Mouse (Mus musculus) intestine, embryonic 14.5 days (tissue): ENCODE measurements around the gene Sfrp2. TPM values are rescaled to one million over a fixed set of nuclear protein-coding genes. Genes with fewer than 3 reads are reported as not detected.

ENCODE experiments used
- ATAC-seq: fragments of 200-750 bp; cut with Nextera tagmentation; replicated peaks from 2 replicates; pipeline ENCODE4 v1.8.0; 2017; ENCODE audit warnings: low read depth, moderate number of reproducible peaks, moderate TSS enrichment, moderate library complexity; ENCODE audit not compliant: low FRiP score, low TSS enrichment
- DNase-seq: peaks from one replicate; pipeline ENCODE4 v3.0.0-alpha.2; 2018; ENCODE audit warnings: low spot score
- H3K27ac ChIP-seq: fragments of 300-500 bp; sonication (generic); 2 replicates; pipeline ENCODE4 v1.5.1; 2014; ENCODE audit warnings: low read depth, mild to moderate bottlenecking, control low read depth
- H3K27me3 ChIP-seq: fragments of 300-500 bp; sonication (generic); replicated peaks from 2 replicates; pipeline ENCODE4 v1.6.1; 2014; ENCODE audit warnings: low read length, control low read depth; ENCODE audit not compliant: control insufficient read depth, insufficient read depth
- H3K36me3 ChIP-seq: fragments of 300-500 bp; sonication (generic); 2 replicates; pipeline ENCODE4 v1.6.1; 2014; ENCODE audit warnings: low read length, control low read depth; ENCODE audit not compliant: control insufficient read depth, insufficient read depth
- H3K4me1 ChIP-seq: fragments of 300-500 bp; sonication (generic); replicated peaks from 2 replicates; pipeline ENCODE4 v1.6.1; 2014; ENCODE audit warnings: low read length, control low read depth, mixed read lengths; ENCODE audit not compliant: control insufficient read depth, insufficient read depth
- H3K4me2 ChIP-seq: fragments of 300-500 bp; sonication (generic); 2 replicates; pipeline ENCODE4 v1.6.1; 2014; ENCODE audit warnings: low read length
- H3K4me3 ChIP-seq: fragments of 300-500 bp; sonication (generic); 2 replicates; pipeline ENCODE4 v1.5.1; 2014; ENCODE audit warnings: low read depth, low read length, control low read depth, mixed read lengths
- H3K9ac ChIP-seq: fragments of 300-500 bp; sonication (generic); 2 replicates; pipeline ENCODE4 v1.6.1; 2014; ENCODE audit warnings: mild to moderate bottlenecking, low read length
- H3K9me3 ChIP-seq: fragments of 300-500 bp; sonication (generic); 2 replicates; pipeline ENCODE4 v1.6.1; 2016; ENCODE audit warnings: low read length, control low read depth; ENCODE audit not compliant: control insufficient read depth
- WGBS: fragments of 180-500 bp; shearing (Covaris S2); extraction: QIAGEN DNeasy Blood & Tissue Kit; methylation state at CpG from one replicate; pipeline ENCODE4 v1.1.7; 2014; 5-methylcytosine and 5-hydroxymethylcytosine counted together
- polyA plus RNA-seq: library from polyadenylated mRNA; unstranded; fragments of >200 nt; fragmentation: Nextera tagmentation; extraction: Ambion mirVana; gene quantifications from 2 replicates; pipeline ENCODE4 v1.2.1, GENCODE M21; 2014

The Sfrp2 gene
- polyA plus RNA-seq, 1 experiment from 2014 or later = 102 TPM

- Histone ChIP-seq H3K36me3 (no peaks in the 10 kb centered on the region), H3K4me1 (no peaks in the 10 kb centered on the region), H3K4me2 (no peak overlapping the region), H3K9me3 (no peaks in the 10 kb centered on the region), H3K9ac (no peak overlapping the region), H3K4me3 (no peak overlapping the region), H3K27ac (no peak overlapping the region), H3K27me3 (no peaks in the 10 kb centered on the region)
- DNase-seq = no peak
- no peak for ATAC-seq
- 82% methylated on average over 4 of the region's 4 CpGs for WGBS
Measured at GRCm38 (mm10) chr3:83747276-83747675, 18.8 kb upstream of the Sfrp2 start.

- DNase-seq (no peak), ATAC-seq (no peak)
- Histone ChIP-seq H3K4me3 (no peak overlapping the region), H3K9me3 (no peaks in the 10 kb centered on the region), H3K9ac (no peak overlapping the region), H3K4me1 (no peaks in the 10 kb centered on the region), H3K4me2 (no peak overlapping the region), H3K36me3 (no peaks in the 10 kb centered on the region), H3K27ac (no peak overlapping the region), H3K27me3 (no peaks in the 10 kb centered on the region)
- 83% methylated on average over 5 of the region's 5 CpGs for WGBS
Measured at GRCm38 (mm10) chr3:83747895-83748294, 18.2 kb upstream of the Sfrp2 start.

- no peak overlapping the region for H3K9ac ChIP-seq
- H3K27me3 ChIP-seq = no peaks in the 10 kb centered on the region
- DNase-seq (no peak), ATAC-seq (no peak)
- no peaks in the 10 kb centered on the region for H3K4me1 ChIP-seq
- H3K9me3 ChIP-seq = no peaks in the 10 kb centered on the region
- no peak overlapping the region for H3K27ac ChIP-seq
- no peaks in the 10 kb centered on the region for H3K36me3 ChIP-seq
- H3K4me3 ChIP-seq = no peak overlapping the region
- WGBS = 39% methylated on average over 2 of the region's 2 CpGs
- H3K4me2 ChIP-seq = no peak overlapping the region
Measured at GRCm38 (mm10) chr3:83751625-83752024, 14.5 kb upstream of the Sfrp2 start.

- H3K4me1 ChIP-seq = no peaks in the 10 kb centered on the region
- no peaks in the 10 kb centered on the region for H3K36me3 ChIP-seq
- WGBS = 88% methylated on average over 5 of the region's 5 CpGs
- no peaks in the 10 kb centered on the region for H3K9me3 ChIP-seq
- H3K27me3 ChIP-seq = no peaks in the 10 kb centered on the region
- no peak overlapping the region for H3K4me3 ChIP-seq
- no peak overlapping the region for H3K27ac ChIP-seq
- no peak for ATAC-seq
- no peak for DNase-seq
- H3K4me2 ChIP-seq = no peak overlapping the region
- H3K9ac ChIP-seq = no peak overlapping the region
Measured at GRCm38 (mm10) chr3:83752196-83752595, 13.9 kb upstream of the Sfrp2 start.

- no peak overlapping the region for H3K4me2 ChIP-seq
- no peaks in the 10 kb centered on the region for H3K9me3 ChIP-seq
- 76% methylated on average over 15 of the region's 15 CpGs for WGBS
- DNase-seq (no peak), ATAC-seq (no peak)
- no peak overlapping the region for H3K4me3 ChIP-seq
- H3K27me3 ChIP-seq = no peaks in the 10 kb centered on the region
- H3K36me3 ChIP-seq = no peaks in the 10 kb centered on the region
- H3K4me1 ChIP-seq = no peaks in the 10 kb centered on the region
- no peak overlapping the region for H3K27ac ChIP-seq
- H3K9ac ChIP-seq = no peak overlapping the region
Measured at GRCm38 (mm10) chr3:83755043-83755635, 11.0 kb upstream of the Sfrp2 start.

- Histone ChIP-seq H3K9ac (no peak overlapping the region), H3K4me2 (no peak overlapping the region), H3K4me3 (no peak overlapping the region), H3K36me3 (no peaks in the 10 kb centered on the region), H3K27ac (no peak overlapping the region), H3K27me3 (0 out of 2 replicates have a peak, but pooled peaks cover 5% of the 10 kb centered on the region), H3K9me3 (no peaks in the 10 kb centered on the region), H3K4me1 (no peaks in the 10 kb centered on the region)
- DNase-seq (no peak), ATAC-seq (no peak)
- WGBS = 84% methylated on average over 6 of the region's 6 CpGs
Measured at GRCm38 (mm10) chr3:83755666-83756065, 10.5 kb upstream of the Sfrp2 start.

- Histone ChIP-seq H3K9ac (no peak overlapping the region), H3K27me3 (peaks cover 27% of the 10 kb centered on the region), H3K9me3 (no peaks in the 10 kb centered on the region), H3K4me1 (peaks cover 17% of the 10 kb centered on the region; the same call in 1 of the 2 replicates), H3K4me3 (no peak overlapping the region), H3K27ac (no peak overlapping the region), H3K36me3 (no peaks in the 10 kb centered on the region), H3K4me2 (no peak overlapping the region)
- 75% methylated on average over 10 of the region's 10 CpGs for WGBS
- no peak for DNase-seq
- no peak for ATAC-seq
Measured at GRCm38 (mm10) chr3:83762361-83762760, 3.8 kb upstream of the Sfrp2 start.

GRCm38 (mm10) chr3:83763551-83764548, 2.3 kb upstream of the Sfrp2 start:
- H3K4me1 ChIP-seq = peaks cover 17% of the 10 kb centered on the region; the same call in 1 of the 2 replicates
- DNase-seq (peak; percentile 93), ATAC-seq (peak; percentile 71)
- H3K27ac ChIP-seq = no peak overlapping the region
- no peaks in the 10 kb centered on the region for H3K36me3 ChIP-seq
- H3K4me3 ChIP-seq = peak overlapping the region; percentile 39
- WGBS = 6% methylated on average over 40 of the region's 40 CpGs
- peak overlapping the region; percentile 21; the same call in 1 of the 2 replicates for H3K9ac ChIP-seq
- peak overlapping the region; percentile 86 for H3K4me2 ChIP-seq
- H3K9me3 ChIP-seq = no peaks in the 10 kb centered on the region
- peaks cover 36% of the 10 kb centered on the region for H3K27me3 ChIP-seq
